Mouse (Mus musculus) 3T3-L1 (cell line): ENCODE results near the gene Pgam1.
A peak's percentile ranks its signal among the peaks of the same experiment; 100 is the strongest.

Source experiments
- DNase-seq: peaks from one replicate; pipeline ENCODE4 v3.0.0-alpha.2; 2015; ENCODE audit warnings: low read depth, low spot score

Pgam1 gene

GRCm38 (mm10) chr19:41910396-41910795 lies 1.3 kb upstream of the Pgam1 start:
- DNase-seq = no peak

GRCm38 (mm10) chr19:41912121-41913080 lies 678 bp downstream of the Pgam1 start:
- peak; percentile 60 for DNase-seq

GRCm38 (mm10) chr19:41913774-41914591 lies 2.3 kb downstream of the Pgam1 start:
- peak; percentile 63 for DNase-seq

- DNase-seq = peak; percentile 47
These were observed 2.8 kb downstream of the Pgam1 start for GRCm38 (mm10) chr19:41914592-41914882.

- no peak for DNase-seq
These were observed 3.6 kb downstream of the Pgam1 start for GRCm38 (mm10) chr19:41915294-41915693.

GRCm38 (mm10) chr19:41916853-41917252 lies 5.1 kb downstream of the Pgam1 start:
- no peak for DNase-seq

- DNase-seq = no peak
These were observed 7.7 kb downstream of the Pgam1 start for GRCm38 (mm10) chr19:41919471-41919870.

- no peak for DNase-seq
These were observed 8.8 kb downstream of the Pgam1 start for GRCm38 (mm10) chr19:41920412-41921067.

- DNase-seq = peak; percentile 45
These were observed 21.0 kb downstream of the Pgam1 start for GRCm38 (mm10) chr19:41932686-41933085.

GRCm38 (mm10) chr19:41933179-41934086 lies 21.7 kb downstream of the Pgam1 start, which contains the start of the genes Exosc1 and Zdhhc16:
TSS of gene Exosc1 (minus strand) at chr19:41933423.
TSS of gene Zdhhc16 (plus strand) at chr19:41933480.
- DNase-seq = peak; percentile 100

GRCm38 (mm10) chr19:41934124-41934523 lies 22.4 kb downstream of the Pgam1 start:
- no peak for DNase-seq

GRCm38 (mm10) chr19:41935921-41936320 lies 24.2 kb downstream of the Pgam1 start:
- peak; percentile 97 for DNase-seq

- DNase-seq = no peak
These were observed 26.8 kb downstream of the Pgam1 start for GRCm38 (mm10) chr19:41938539-41938938.

- no peak for DNase-seq
These were observed 32.1 kb downstream of the Pgam1 start for GRCm38 (mm10) chr19:41943841-41944240.

GRCm38 (mm10) chr19:41952287-41952686 lies 40.6 kb downstream of the Pgam1 start:
- DNase-seq = peak; percentile 68

GRCm38 (mm10) chr19:41953574-41953973 lies 41.9 kb downstream of the Pgam1 start:
- no peak for DNase-seq
